Mouse (Mus musculus) embryonic fibroblast, embryonic 13.5 days (primary cell): ENCODE data around the gene Smo.
"Not testable (repeated sequence)": the region's sequence is repeated elsewhere in the genome, so short reads cannot be mapped to it uniquely, and the experiment has no call there.

Experiments
- CTCF ChIP-seq: IDR thresholded peaks from 2 replicates; pipeline ENCODE4 v1.5.1; 2011; ENCODE audit warnings: mild to moderate bottlenecking, control low read depth, low read length, moderate library complexity, borderline replicate concordance; ENCODE audit not compliant: insufficient read depth
- POLR2A ChIP-seq: IDR thresholded peaks from 2 replicates; pipeline ENCODE4 v1.6.1; 2011; ENCODE audit warnings: low read depth, mild to moderate bottlenecking, control low read depth, low read length, moderate library complexity

GRCm38 (mm10) chr6:29760397-29760796, 25.1 kb downstream of the Smo start:
- TF ChIP-seq POLR2A, CTCF: not testable (repeated sequence)
